Mouse (Mus musculus): ENCODE data around the gene Ppp2r5b. TPM values are rescaled to one million over a fixed set of nuclear protein-coding genes. Genes with fewer than 3 reads are reported as not detected.

Ppp2r5b gene
- 38.1 and 44.0 TPM in 2 replicates for polyA plus RNA-seq (2012; rRNA removed)

- 6% methylated on average over 48 of the region's 48 CpGs for WGBS
- DNase-seq (ENCODE audit: low read depth, low spot score) = peak; percentile 82
Observed at GRCm38 (mm10) chr19:6235084-6236052, at the start of gene Ppp2r5b. TSS of gene Ppp2r5b (minus strand) at chr19:6235872.

- 61% methylated on average over 8 of the region's 8 CpGs for WGBS
- no peak for DNase-seq (ENCODE audit: low read depth, low spot score)
Observed at GRCm38 (mm10) chr19:6285226-6285625, 49.6 kb upstream of the Ppp2r5b start.

- WGBS = 93% methylated on average over 12 of the region's 12 CpGs
- DNase-seq (ENCODE audit: low read depth, low spot score) = no peak
Observed at GRCm38 (mm10) chr19:6284502-6284901, 48.8 kb upstream of the Ppp2r5b start.

- WGBS = 67% methylated on average over 5 of the region's 5 CpGs
- DNase-seq (ENCODE audit: low read depth, low spot score) = no peak
Observed at GRCm38 (mm10) chr19:6283001-6283400, 47.3 kb upstream of the Ppp2r5b start.

- 72% methylated on average over 14 of the region's 14 CpGs for WGBS
- DNase-seq (ENCODE audit: low read depth, low spot score) = no peak
Observed at GRCm38 (mm10) chr19:6281122-6282020, 45.7 kb upstream of the Ppp2r5b start.

- DNase-seq (ENCODE audit: low read depth, low spot score) = no peak
Observed at GRCm38 (mm10) chr19:6280554-6280953, 44.9 kb upstream of the Ppp2r5b start.

GRCm38 (mm10) chr19:6279481-6280144 is 43.9 kb upstream of the Ppp2r5b start:
- DNase-seq (ENCODE audit: low read depth, low spot score) = no peak
- 75% methylated on average over 6 of the region's 6 CpGs for WGBS

More at GRCm38 (mm10) chr19:6280554-6280953, 44.9 kb upstream of the Ppp2r5b start:
- WGBS = 92% methylated on average over 7 of the region's 7 CpGs

GRCm38 (mm10) chr19:6278439-6279073 is 42.9 kb upstream of the Ppp2r5b start:
- no peak for DNase-seq (ENCODE audit: low read depth, low spot score)
- WGBS = 14% methylated on average over 6 of the region's 6 CpGs

GRCm38 (mm10) chr19:6277661-6278438 is 42.2 kb upstream of the Ppp2r5b start:
- DNase-seq (ENCODE audit: low read depth, low spot score) = no peak
- WGBS = 3% methylated on average over 10 of the region's 10 CpGs

- no peak for DNase-seq (ENCODE audit: low read depth, low spot score)
- WGBS = under 1% methylated on average over 106 of the region's 106 CpGs
Observed at GRCm38 (mm10) chr19:6276426-6277421, 41.1 kb upstream of the Ppp2r5b start, which contains the start of gene Ehd1. TSS of gene Ehd1 (plus strand) at chr19:6276725.

- DNase-seq (ENCODE audit: low read depth, low spot score) = no peak
- 5% methylated on average over 15 of the region's 15 CpGs for WGBS
Observed at GRCm38 (mm10) chr19:6275740-6276389, 40.2 kb upstream of the Ppp2r5b start.

- no peak for DNase-seq (ENCODE audit: low read depth, low spot score)
- 86% methylated on average over 13 of the region's 13 CpGs for WGBS
Observed at GRCm38 (mm10) chr19:6273998-6274608, 38.4 kb upstream of the Ppp2r5b start.

- no peak for DNase-seq (ENCODE audit: low read depth, low spot score)
- 36% methylated on average over 4 of the region's 4 CpGs for WGBS
Observed at GRCm38 (mm10) chr19:6273592-6273991, 37.9 kb upstream of the Ppp2r5b start.

GRCm38 (mm10) chr19:6272738-6273137 is 37.1 kb upstream of the Ppp2r5b start:
- no peak for DNase-seq (ENCODE audit: low read depth, low spot score)
- 46% methylated on average over 4 of the region's 4 CpGs for WGBS

GRCm38 (mm10) chr19:6272053-6272452 is 36.4 kb upstream of the Ppp2r5b start:
- WGBS = 50% methylated on average over 7 of the region's 7 CpGs
- DNase-seq (ENCODE audit: low read depth, low spot score) = no peak

- 36% methylated on average over 8 of the region's 8 CpGs for WGBS
- no peak for DNase-seq (ENCODE audit: low read depth, low spot score)
Observed at GRCm38 (mm10) chr19:6271206-6271605, 35.5 kb upstream of the Ppp2r5b start.
